Mouse (Mus musculus): ENCODE results near the gene Srsf7. TPM values are rescaled to one million over a fixed set of nuclear protein-coding genes. Genes with fewer than 3 reads are reported as not detected.
"Not testable (repeated sequence)": the region's sequence is repeated elsewhere in the genome, so short reads cannot be mapped to it uniquely, and the experiment has no call there.

Srsf7 gene
- total RNA-seq, 4 experiments from 2014 or later: 96.8 to 150 (median 119) TPM

GRCm38 (mm10) chr17:80193075-80193474 is 14.0 kb downstream of the Srsf7 start:
- no peak for DNase-seq

- DNase-seq: no peak
These were observed 23.5 kb downstream of the Srsf7 start for GRCm38 (mm10) chr17:80183615-80184014.

GRCm38 (mm10) chr17:80180468-80180867 is 26.6 kb downstream of the Srsf7 start:
- no peak for DNase-seq

- DNase-seq: peak; percentile 54
These were observed 27.1 kb downstream of the Srsf7 start for GRCm38 (mm10) chr17:80179959-80180358.

GRCm38 (mm10) chr17:80178846-80179245 is 28.3 kb downstream of the Srsf7 start:
- not testable (repeated sequence) for DNase-seq

GRCm38 (mm10) chr17:80175966-80176365 is 31.1 kb downstream of the Srsf7 start:
- no peak for DNase-seq

GRCm38 (mm10) chr17:80175386-80175739 is 31.7 kb downstream of the Srsf7 start:
- no peak for DNase-seq

- no peak for DNase-seq
These were observed 32.3 kb downstream of the Srsf7 start for GRCm38 (mm10) chr17:80174699-80175385.

GRCm38 (mm10) chr17:80174146-80174545 is 33.0 kb downstream of the Srsf7 start:
- DNase-seq: no peak

- no peak for DNase-seq
These were observed 33.4 kb downstream of the Srsf7 start for GRCm38 (mm10) chr17:80173708-80174107.

GRCm38 (mm10) chr17:80172761-80173160 is 34.3 kb downstream of the Srsf7 start:
- no peak for DNase-seq

GRCm38 (mm10) chr17:80171948-80172347 is 35.2 kb downstream of the Srsf7 start:
- DNase-seq: no peak

- DNase-seq: no peak
These were observed 36.2 kb downstream of the Srsf7 start for GRCm38 (mm10) chr17:80170951-80171350.

GRCm38 (mm10) chr17:80169792-80170191 is 37.3 kb downstream of the Srsf7 start:
- no peak for DNase-seq

- DNase-seq: no peak
These were observed 38.5 kb downstream of the Srsf7 start for GRCm38 (mm10) chr17:80168425-80169182.

- DNase-seq: no peak
These were observed 39.3 kb downstream of the Srsf7 start for GRCm38 (mm10) chr17:80167851-80168251.

- no peak for DNase-seq
These were observed 39.7 kb downstream of the Srsf7 start for GRCm38 (mm10) chr17:80167436-80167835.

GRCm38 (mm10) chr17:80166346-80166745 is 40.8 kb downstream of the Srsf7 start:
- DNase-seq: no peak

GRCm38 (mm10) chr17:80165741-80166140 is 41.4 kb downstream of the Srsf7 start:
- no peak for DNase-seq

GRCm38 (mm10) chr17:80163991-80164390 is 43.1 kb downstream of the Srsf7 start:
- DNase-seq: no peak

GRCm38 (mm10) chr17:80160454-80160853 is 46.7 kb downstream of the Srsf7 start:
- DNase-seq: peak; percentile 36

GRCm38 (mm10) chr17:80157489-80157888 is 49.6 kb downstream of the Srsf7 start:
- no peak for DNase-seq

- DNase-seq: no peak
These were observed 50.2 kb downstream of the Srsf7 start for GRCm38 (mm10) chr17:80156905-80157304.

- DNase-seq: no peak
These were observed 53.5 kb downstream of the Srsf7 start for GRCm38 (mm10) chr17:80153631-80154030.

Data from adrenal gland, adult 8-10 months (tissue).